Mouse (Mus musculus): ENCODE measurements around the gene Tmem178b. TPM values are rescaled to one million over a fixed set of nuclear protein-coding genes. Genes with fewer than 3 reads are reported as not detected.

Tmem178b gene
- total RNA-seq, 1 experiment: 0.04 TPM

DNA sequence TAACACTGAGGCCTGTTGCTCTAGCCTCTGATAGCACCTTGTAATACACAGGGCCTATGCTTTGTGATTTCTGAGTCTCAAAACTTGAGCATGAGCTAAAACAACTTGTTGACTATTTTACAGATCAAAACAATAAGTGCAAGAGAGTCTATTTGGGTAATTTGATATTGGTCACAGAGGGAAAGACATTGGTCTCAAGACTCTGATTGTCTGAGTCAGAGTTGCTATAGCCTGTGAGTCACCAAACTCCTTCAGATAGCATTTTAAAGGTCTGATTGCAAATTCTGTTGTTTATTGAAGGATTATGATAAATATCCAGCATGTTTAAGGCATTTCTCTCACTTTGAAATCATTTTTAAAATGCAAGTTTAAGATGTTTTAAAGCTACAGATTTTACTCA is 250.9 kb downstream of the Tmem178b start:
- Histone ChIP-seq H3K9me3 (ENCODE audit: control insufficient read depth, insufficient read depth, low read depth, low read length) (no peaks in the 10 kb centered on the region), H3K4me3 (ENCODE audit: insufficient read depth in 1 of 2, low read depth in 1 of 2, low read length in 2 of 2, poor library complexity in 1 of 2, severe bottlenecking in 1 of 2) (no peak overlapping the region), H3K36me3 (ENCODE audit: control insufficient read depth, insufficient read depth, low read length, poor library complexity, severe bottlenecking) (no peaks in the 10 kb centered on the region), H3K9ac (ENCODE audit: insufficient read depth, low read depth, low read length, poor library complexity, severe bottlenecking) (no peak overlapping the region), H3K4me1 (ENCODE audit: control insufficient read depth in 2 of 2, insufficient read depth in 2 of 2, low read length in 2 of 2, poor library complexity in 1 of 2) (no peaks in the 10 kb centered on the region), H3K27ac (ENCODE audit: insufficient read depth, low read depth, low read length, poor library complexity, severe bottlenecking) (no peak overlapping the region)
- DNase-seq (ENCODE audit: low read depth, low spot score): no peak
- in situ Hi-C loops (cut with MboI; ENCODE audit: low sequenced_read_pairs in 2 of 2, unreplicated experiment in 2 of 2): no loop called here
- TF ChIP-seq CHD2 (IDR thresholded peaks at IDR 0.05; ENCODE audit: low read depth, low read length) (no peak), HCFC1 (IDR thresholded peaks at IDR 0.05; ENCODE audit: borderline replicate concordance, insufficient read depth, low read length) (no peak), ZNF384 (IDR thresholded peaks at IDR 0.05; ENCODE audit: low read depth, low read length) (no peak), MAFK (IDR thresholded peaks at IDR 0.05; ENCODE audit: insufficient read depth, low read depth, low read length) (no peak), ZC3H11A (IDR thresholded peaks at IDR 0.05; ENCODE audit: borderline replicate concordance, low read depth, low read length) (no peak)

- in situ Hi-C loops (cut with MboI; ENCODE audit: low sequenced_read_pairs in 2 of 2, unreplicated experiment in 2 of 2): no loop called here
- TF ChIP-seq ZC3H11A (IDR thresholded peaks at IDR 0.05; ENCODE audit: borderline replicate concordance, low read depth, low read length) (no peak), CHD2 (IDR thresholded peaks at IDR 0.05; ENCODE audit: low read depth, low read length) (no peak), HCFC1 (IDR thresholded peaks at IDR 0.05; ENCODE audit: borderline replicate concordance, insufficient read depth, low read length) (no peak), MAFK (IDR thresholded peaks at IDR 0.05; ENCODE audit: insufficient read depth, low read depth, low read length) (no peak), ZNF384 (IDR thresholded peaks at IDR 0.05; ENCODE audit: low read depth, low read length) (no peak)
- H3K4me3 ChIP-seq (ENCODE audit: insufficient read depth in 1 of 2, low read depth in 1 of 2, low read length in 2 of 2, poor library complexity in 1 of 2, severe bottlenecking in 1 of 2): no peak overlapping the region
- no peak for DNase-seq (ENCODE audit: low read depth, low spot score)
- H3K4me1 ChIP-seq (ENCODE audit: control insufficient read depth in 2 of 2, insufficient read depth in 2 of 2, low read length in 2 of 2, poor library complexity in 1 of 2): no peaks in the 10 kb centered on the region
- no peak overlapping the region for H3K9ac ChIP-seq (ENCODE audit: insufficient read depth, low read depth, low read length, poor library complexity, severe bottlenecking)
- no peaks in the 10 kb centered on the region for H3K9me3 ChIP-seq (ENCODE audit: control insufficient read depth, insufficient read depth, low read depth, low read length)
- H3K27ac ChIP-seq (ENCODE audit: insufficient read depth, low read depth, low read length, poor library complexity, severe bottlenecking): no peak overlapping the region
- no peaks in the 10 kb centered on the region for H3K36me3 ChIP-seq (ENCODE audit: control insufficient read depth, insufficient read depth, low read length, poor library complexity, severe bottlenecking)
These were observed 255.6 kb downstream of the Tmem178b start for GRCm38 (mm10) chr6:40128716-40129115.

- Histone ChIP-seq H3K9ac (ENCODE audit: insufficient read depth, low read depth, low read length, poor library complexity, severe bottlenecking) (no peak overlapping the region), H3K4me1 (ENCODE audit: control insufficient read depth in 2 of 2, insufficient read depth in 2 of 2, low read length in 2 of 2, poor library complexity in 1 of 2) (no peaks in the 10 kb centered on the region), H3K36me3 (ENCODE audit: control insufficient read depth, insufficient read depth, low read length, poor library complexity, severe bottlenecking) (no peaks in the 10 kb centered on the region), H3K4me3 (ENCODE audit: insufficient read depth in 1 of 2, low read depth in 1 of 2, low read length in 2 of 2, poor library complexity in 1 of 2, severe bottlenecking in 1 of 2) (no peak overlapping the region), H3K9me3 (ENCODE audit: control insufficient read depth, insufficient read depth, low read depth, low read length) (no peaks in the 10 kb centered on the region), H3K27ac (ENCODE audit: insufficient read depth, low read depth, low read length, poor library complexity, severe bottlenecking) (no peak overlapping the region)
- no peak for TF ChIP-seq CHD2 (IDR thresholded peaks at IDR 0.05; ENCODE audit: low read depth, low read length)
- in situ Hi-C loops (cut with MboI; ENCODE audit: low sequenced_read_pairs in 2 of 2, unreplicated experiment in 2 of 2): no loop called here
- no peak for DNase-seq (ENCODE audit: low read depth, low spot score)
These were observed 258.9 kb downstream of the Tmem178b start for GRCm38 (mm10) chr6:40131936-40132335.

DNA sequence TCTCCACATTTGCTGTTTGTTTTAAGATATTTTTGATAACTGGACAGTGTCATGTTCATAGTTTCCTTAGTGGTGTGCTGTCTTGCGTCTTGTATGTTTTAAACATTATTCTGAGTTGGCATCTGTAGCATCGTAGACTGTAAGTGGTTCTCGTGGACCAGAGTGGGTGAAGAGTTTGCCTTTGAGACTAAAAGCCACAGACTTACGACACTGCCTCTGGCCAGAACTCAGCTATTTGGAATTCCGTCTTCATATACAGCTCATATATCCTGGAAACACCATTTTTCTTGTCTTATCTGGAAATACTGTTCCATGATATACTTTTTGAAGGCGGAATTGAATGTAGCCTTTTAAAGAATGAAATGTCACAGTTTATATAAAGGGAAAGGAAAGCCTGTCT is 260.4 kb downstream of the Tmem178b start:
- Histone ChIP-seq H3K27ac (ENCODE audit: insufficient read depth, low read depth, low read length, poor library complexity, severe bottlenecking) (no peak overlapping the region), H3K9ac (ENCODE audit: insufficient read depth, low read depth, low read length, poor library complexity, severe bottlenecking) (no peak overlapping the region), H3K9me3 (ENCODE audit: control insufficient read depth, insufficient read depth, low read depth, low read length) (no peaks in the 10 kb centered on the region), H3K4me3 (ENCODE audit: insufficient read depth in 1 of 2, low read depth in 1 of 2, low read length in 2 of 2, poor library complexity in 1 of 2, severe bottlenecking in 1 of 2) (no peak overlapping the region), H3K36me3 (ENCODE audit: control insufficient read depth, insufficient read depth, low read length, poor library complexity, severe bottlenecking) (no peaks in the 10 kb centered on the region), H3K4me1 (ENCODE audit: control insufficient read depth in 2 of 2, insufficient read depth in 2 of 2, low read length in 2 of 2, poor library complexity in 1 of 2) (no peaks in the 10 kb centered on the region)
- TF ChIP-seq HCFC1 (IDR thresholded peaks at IDR 0.05; ENCODE audit: borderline replicate concordance, insufficient read depth, low read length) (no peak), ZC3H11A (IDR thresholded peaks at IDR 0.05; ENCODE audit: borderline replicate concordance, low read depth, low read length) (no peak), CHD2 (IDR thresholded peaks at IDR 0.05; ENCODE audit: low read depth, low read length) (no peak), ZNF384 (IDR thresholded peaks at IDR 0.05; ENCODE audit: low read depth, low read length) (no peak), MAFK (IDR thresholded peaks at IDR 0.05; ENCODE audit: insufficient read depth, low read depth, low read length) (no peak)
- DNase-seq (ENCODE audit: low read depth, low spot score): no peak
- in situ Hi-C loops (cut with MboI; ENCODE audit: low sequenced_read_pairs in 2 of 2, unreplicated experiment in 2 of 2): no loop called here

GRCm38 (mm10) chr6:40135716-40136115 is 262.6 kb downstream of the Tmem178b start:
- Histone ChIP-seq H3K9me3 (ENCODE audit: control insufficient read depth, insufficient read depth, low read depth, low read length) (no peaks in the 10 kb centered on the region), H3K36me3 (ENCODE audit: control insufficient read depth, insufficient read depth, low read length, poor library complexity, severe bottlenecking) (no peaks in the 10 kb centered on the region), H3K4me3 (ENCODE audit: insufficient read depth in 1 of 2, low read depth in 1 of 2, low read length in 2 of 2, poor library complexity in 1 of 2, severe bottlenecking in 1 of 2) (no peak overlapping the region), H3K4me1 (ENCODE audit: control insufficient read depth in 2 of 2, insufficient read depth in 2 of 2, low read length in 2 of 2, poor library complexity in 1 of 2) (no peaks in the 10 kb centered on the region), H3K27ac (ENCODE audit: insufficient read depth, low read depth, low read length, poor library complexity, severe bottlenecking) (no peak overlapping the region), H3K9ac (ENCODE audit: insufficient read depth, low read depth, low read length, poor library complexity, severe bottlenecking) (no peak overlapping the region)
- TF ChIP-seq MAFK (IDR thresholded peaks at IDR 0.05; ENCODE audit: insufficient read depth, low read depth, low read length): no peak
- TF ChIP-seq HCFC1 (IDR thresholded peaks at IDR 0.05; ENCODE audit: borderline replicate concordance, insufficient read depth, low read length): no peak
- no peak for TF ChIP-seq ZC3H11A (IDR thresholded peaks at IDR 0.05; ENCODE audit: borderline replicate concordance, low read depth, low read length)
- TF ChIP-seq CHD2 (IDR thresholded peaks at IDR 0.05; ENCODE audit: low read depth, low read length): no peak
- TF ChIP-seq ZNF384 (IDR thresholded peaks at IDR 0.05; ENCODE audit: low read depth, low read length): no peak
- no peak for DNase-seq (ENCODE audit: low read depth, low spot score)
- in situ Hi-C loops (cut with MboI; ENCODE audit: low sequenced_read_pairs in 2 of 2, unreplicated experiment in 2 of 2): no loop called here

All from ES-E14 (cell line).